13 mouse cellular contexts compared by ENCODE assay signal in the genomic region with DNA sequence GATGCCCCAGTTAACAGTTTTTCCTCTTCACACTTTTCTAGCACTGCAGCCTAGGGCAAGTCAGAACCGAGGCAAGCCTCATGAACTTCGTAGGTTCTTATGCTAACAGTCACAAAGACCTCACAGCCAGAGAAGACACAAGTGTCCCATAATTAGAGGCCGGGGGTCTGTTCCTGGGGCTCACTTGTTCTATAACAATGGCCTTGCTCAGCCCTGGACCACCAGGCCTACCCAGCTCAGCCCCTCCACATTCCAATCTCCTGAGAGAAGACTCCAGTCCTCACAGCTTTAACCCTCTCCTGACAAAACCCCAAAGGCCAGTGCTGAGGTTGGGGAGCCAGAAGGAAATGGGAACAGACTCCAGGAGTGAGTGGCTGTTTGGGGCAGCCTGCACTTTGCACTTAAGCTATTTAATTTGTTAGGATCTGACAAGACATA. TPM values are rescaled to one million over a fixed set of nuclear protein-coding genes. Genes with fewer than 3 reads are reported as not detected.
A peak's percentile ranks its signal among the peaks of the same experiment; 100 is the strongest.
DNase-seq lines count a peak whose midpoint lies in the region; ATAC-seq lines count a peak whose summit lies in the region.
"Had no signal": no experiment of that assay in that cellular context is flagged by ENCODE, and none has a peak within 500 bp of the region (broad histone marks: within the 10 kb centered on the region; RNA-seq: fewer than 3 reads in every experiment).

No protein-coding gene starts in this region.

- no peak overlapping the region for H3K9ac ChIP-seq in heart, embryonic 11.5 days (ENCODE audit: low read depth, low read length)
- H3K9ac ChIP-seq in forebrain, embryonic 16.5 days (replicated peaks; ENCODE audit: low read depth, low read length), result no peak overlapping the region
- H3K9ac ChIP-seq in midbrain, embryonic 13.5 days (replicated peaks), result no peak overlapping the region
- no peak overlapping the region for H3K9ac ChIP-seq in kidney, embryonic 15.5 days

- H3K27me3 ChIP-seq in heart, embryonic 11.5 days (ENCODE audit: control insufficient read depth, insufficient read depth, low read length), result no peaks in the 10 kb centered on the region
- no peaks in the 10 kb centered on the region for H3K27me3 ChIP-seq in forebrain, embryonic 16.5 days (replicated peaks; ENCODE audit: control insufficient read depth, insufficient read depth, low read length)
- H3K27me3 ChIP-seq in midbrain, embryonic 13.5 days, result 0 out of 2 replicates have a peak, but pooled peaks cover 8% of the 10 kb centered on the region
- 0 out of 2 replicates have a peak, but pooled peaks cover 6% of the 10 kb centered on the region for H3K27me3 ChIP-seq in kidney, embryonic 15.5 days

- H3K27ac ChIP-seq in heart, embryonic 11.5 days (ENCODE audit: low read depth, low read length), result no peak overlapping the region
- H3K27ac ChIP-seq in forebrain, embryonic 16.5 days (ENCODE audit: low read length), result no peak overlapping the region
- H3K27ac ChIP-seq in midbrain, embryonic 13.5 days, result peak overlapping the region; percentile 32; the same call in 1 of the 2 replicates
- H3K27ac ChIP-seq in kidney, embryonic 15.5 days, result no peak overlapping the region
- H3K27ac ChIP-seq: macrophage had no signal

- ATAC-seq in heart, embryonic 11.5 days (replicated peaks; ENCODE audit: insufficient number of reproducible peaks, low FRiP score, low TSS enrichment), result 0 out of 2 replicates have a peak, but pooled peaks have one; percentile 46
- 0 out of 2 replicates have a peak, but pooled peaks have one; percentile 12 for ATAC-seq in forebrain, embryonic 16.5 days
- peak; percentile 82 for ATAC-seq in midbrain, embryonic 13.5 days
- no peak for ATAC-seq in kidney, embryonic 15.5 days (replicated peaks; ENCODE audit: low FRiP score)

- H3K36me3 ChIP-seq in heart, embryonic 11.5 days (ENCODE audit: control insufficient read depth, insufficient read depth, low read length), result no peaks in the 10 kb centered on the region
- H3K36me3 ChIP-seq in forebrain, embryonic 16.5 days (ENCODE audit: control insufficient read depth, insufficient read depth), result no peaks in the 10 kb centered on the region
- H3K36me3 ChIP-seq in midbrain, embryonic 13.5 days, result no peaks in the 10 kb centered on the region
- H3K36me3 ChIP-seq in kidney, embryonic 15.5 days, result no peaks in the 10 kb centered on the region

- intact Hi-C loops in heart, postnatal 36 days (cut with DNase I), result no loop called here

- no peak overlapping the region for H3K4me3 ChIP-seq in heart, embryonic 11.5 days (ENCODE audit: low read depth, low read length)
- H3K4me3 ChIP-seq in forebrain, embryonic 16.5 days (replicated peaks; ENCODE audit: low read length), result no peak overlapping the region
- no peak overlapping the region for H3K4me3 ChIP-seq in midbrain, embryonic 13.5 days (replicated peaks)
- H3K4me3 ChIP-seq in kidney, embryonic 15.5 days (replicated peaks), result no peak overlapping the region
- H3K4me3 ChIP-seq: erythroblast, embryonic 14.5 days had no signal

- peaks cover 7% of the 10 kb centered on the region for H3K4me1 ChIP-seq in heart, embryonic 11.5 days (ENCODE audit: control insufficient read depth, insufficient read depth, low read length)
- H3K4me1 ChIP-seq in forebrain, embryonic 16.5 days (replicated peaks; ENCODE audit: control insufficient read depth, insufficient read depth, low read length), result peaks cover 20% of the 10 kb centered on the region
- H3K4me1 ChIP-seq in midbrain, embryonic 13.5 days (replicated peaks), result peaks cover 55% of the 10 kb centered on the region
- H3K4me1 ChIP-seq in kidney, embryonic 15.5 days, result peaks cover 19% of the 10 kb centered on the region; the same call in 1 of the 2 replicates

- H3K9me3 ChIP-seq in heart, embryonic 11.5 days (replicated peaks; ENCODE audit: control insufficient read depth, low read length), result no peaks in the 10 kb centered on the region
- no peaks in the 10 kb centered on the region for H3K9me3 ChIP-seq in forebrain, embryonic 16.5 days (ENCODE audit: control insufficient read depth, low read length)
- no peaks in the 10 kb centered on the region for H3K9me3 ChIP-seq in midbrain, embryonic 13.5 days
- H3K9me3 ChIP-seq in kidney, embryonic 15.5 days (replicated peaks), result no peaks in the 10 kb centered on the region

- H3K4me2 ChIP-seq in heart, embryonic 11.5 days, result peak overlapping the region; percentile 24; the same call in 1 of the 2 replicates
- no peak overlapping the region for H3K4me2 ChIP-seq in forebrain, embryonic 16.5 days (ENCODE audit: low read length)
- no peak overlapping the region for H3K4me2 ChIP-seq in midbrain, embryonic 13.5 days (replicated peaks)
- H3K4me2 ChIP-seq in kidney, embryonic 15.5 days, result no peak overlapping the region

- WGBS in heart, embryonic 11.5 days (ENCODE audit: insufficient replicate concordance), result 9% methylated on average over 3 of the region's 3 CpGs
- WGBS in forebrain, embryonic 16.5 days, result 2% methylated on average over 3 of the region's 3 CpGs
- WGBS in midbrain, embryonic 13.5 days, result 4% methylated on average over 3 of the region's 3 CpGs
- WGBS in kidney, embryonic 15.5 days, result 11% methylated on average over 3 of the region's 3 CpGs

- DNase-seq in heart, postnatal 36 days, result no peak
- DNase-seq in embryo, embryonic 10 days (ENCODE audit: low spot score), result peak; percentile 83
- DNase-seq in cerebellum, adult 11-12 months, result no peak
- DNase-seq in thymus, postnatal 14 days, result no peak
- DNase-seq: liver; thymus, adult 2 months had no signal

RNA-seq across cellular contexts. Expression of gene Tox2, which starts 12.9 kb away (rescaled TPM):
- polyA plus RNA-seq in heart, embryonic 11.5 days (2014; fragmentation: Nextera tagmentation; extraction: Ambion mirVana), result 1.8 and 1.9 TPM in 2 replicates
- 1 to 10 TPM; 1.0 to 1.4 TPM for total RNA-seq in heart, postnatal 36 days (2021)
- 17.6 and 22.9 TPM in 2 replicates for polyA plus RNA-seq in forebrain, embryonic 16.5 days (2015; fragmentation: Nextera tagmentation; extraction: Ambion mirVana)
- polyA plus RNA-seq in midbrain, embryonic 13.5 days (2015; fragmentation: Nextera tagmentation; extraction: Ambion mirVana), result 38.8 and 44.2 TPM in 2 replicates
- 1.7 and 2.7 TPM in 2 replicates for polyA plus RNA-seq in kidney, embryonic 15.5 days (2015; fragmentation: Nextera tagmentation; extraction: Ambion mirVana)
- total RNA-seq: hematopoietic stem cell, adult 5-6 weeks had no signal
